Mouse (Mus musculus): Measurements from ENCODE around the gene C1qtnf5. TPM values are rescaled to one million over a fixed set of nuclear protein-coding genes. Genes with fewer than 3 reads are reported as not detected.

Gene C1qtnf5
- total RNA-seq, 2 experiments from 2014 or later: 23.1 to 26.1 TPM

DNA sequence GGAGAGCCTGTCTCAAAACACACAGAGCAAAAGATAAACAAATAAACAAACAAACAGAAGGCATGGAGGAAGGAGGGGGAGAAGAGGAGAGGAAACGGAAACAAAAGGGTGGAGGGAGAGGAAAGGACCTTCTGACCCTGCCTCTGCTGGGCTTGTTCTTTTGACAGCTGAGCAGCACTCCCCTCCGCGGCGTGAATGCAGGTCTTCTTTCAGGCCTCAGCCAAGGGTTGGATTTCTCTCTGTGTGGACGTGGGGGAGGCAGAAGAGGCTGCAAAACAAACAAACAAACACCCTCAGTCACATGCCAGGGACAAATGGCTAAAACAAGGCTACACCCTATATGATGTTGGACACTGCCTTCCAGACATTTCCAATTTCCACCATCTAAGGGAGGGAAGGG, 18.0 kb downstream of the C1qtnf5 start:
- DNase-seq (ENCODE audit: low spot score in 2 of 2): no peak
- intact Hi-C loops (cut with DNase I): loop anchor here (5.0 kb wide), 1 partner anchor 267 kb away; no protein-coding TSS in a partner anchor

DNA sequence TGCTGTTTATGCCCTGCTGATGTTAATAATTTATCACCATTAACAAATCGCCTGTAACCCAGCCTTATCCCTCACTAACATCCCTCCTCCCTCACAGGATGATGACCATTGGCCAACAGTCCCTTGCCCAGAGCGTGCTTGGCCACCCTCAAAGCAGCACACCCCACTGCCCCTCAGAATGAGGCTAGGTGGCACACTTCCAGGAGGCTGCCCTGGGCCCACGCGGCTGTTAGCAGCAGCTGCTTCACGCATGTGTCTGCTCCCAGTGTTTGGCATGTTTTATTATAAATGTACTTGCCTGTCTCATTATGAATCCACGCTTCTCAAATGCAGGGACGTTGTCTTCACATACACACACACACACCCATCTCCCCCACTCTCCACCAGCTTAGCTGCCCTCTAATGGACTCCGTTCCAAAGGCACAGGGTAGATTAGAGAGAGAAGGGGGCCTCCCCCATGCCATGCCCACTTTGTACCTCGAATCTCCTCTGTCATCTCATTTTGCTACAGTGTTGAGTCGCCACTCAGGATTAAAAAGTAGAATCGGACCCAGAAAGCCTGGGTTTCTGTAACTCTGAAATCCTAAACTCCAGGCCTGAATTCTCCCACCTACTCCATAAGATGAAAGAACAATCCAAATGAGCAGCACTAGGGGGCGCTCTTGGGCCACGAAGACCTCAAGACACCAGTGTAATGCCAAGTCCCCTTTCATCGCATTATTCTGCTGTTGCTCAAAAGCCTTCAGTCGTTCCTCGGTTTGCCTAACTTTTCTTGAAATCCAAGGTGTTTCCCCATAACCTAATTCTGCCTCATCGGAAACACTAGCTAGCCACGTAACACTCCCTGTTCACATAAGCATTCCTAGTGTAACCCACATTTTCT, 18.7 kb downstream of the C1qtnf5 start:
- intact Hi-C loops (cut with DNase I): loop anchor here (1.0 to 5.0 kb wide), 2 partner anchors 109 to 267 kb away; partner anchors contain the start of gene Cbl

DNA sequence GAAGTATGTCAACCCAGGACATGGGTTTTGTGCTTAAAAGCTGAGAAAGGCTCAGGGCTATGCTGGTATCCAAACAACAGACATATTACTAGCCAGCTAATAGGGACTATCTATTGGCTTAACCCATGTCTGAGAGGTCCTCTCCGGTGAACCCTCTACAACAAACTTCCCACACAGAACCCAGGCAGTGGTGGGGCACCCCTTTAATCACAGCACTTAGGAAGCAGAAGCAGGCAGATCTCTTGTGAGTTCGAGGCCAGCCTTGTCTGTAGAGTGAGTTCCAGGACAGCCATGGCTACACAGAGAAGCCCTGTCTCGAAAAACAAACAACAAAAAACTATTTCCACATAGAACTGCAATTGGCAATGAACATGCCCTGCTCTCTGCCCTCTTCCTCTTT, 19.7 kb downstream of the C1qtnf5 start:
- intact Hi-C loops (cut with DNase I): loop anchor here (1.0 to 5.0 kb wide), 2 partner anchors 108 to 266 kb away; partner anchors contain the start of gene Cbl

More for the DNA sequence above, 18.7 kb downstream of the C1qtnf5 start:
- DNase-seq (ENCODE audit: low spot score in 2 of 2): peak; percentile 89 to 93

DNA sequence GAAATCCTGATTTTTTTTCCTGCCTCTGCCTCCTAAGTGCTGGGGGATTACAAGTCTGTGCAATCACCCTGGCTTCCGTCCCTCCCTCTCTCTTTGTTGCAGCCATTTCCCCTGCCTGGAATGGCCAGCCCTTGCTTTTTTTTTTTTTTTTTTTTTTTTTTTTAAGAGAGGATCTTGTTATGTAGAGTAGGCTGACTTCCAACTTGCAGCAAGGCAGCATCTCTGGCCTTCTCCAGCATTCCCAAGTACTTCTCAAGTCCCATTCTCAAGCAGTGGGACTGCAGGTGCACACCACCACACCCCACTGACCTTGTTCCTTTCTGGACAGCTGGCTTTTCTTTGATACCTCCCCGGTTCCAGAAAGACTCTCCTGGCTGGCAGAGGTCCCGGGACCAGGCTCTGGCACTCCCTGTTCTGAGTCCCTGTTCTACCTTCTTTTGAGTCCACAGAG, 20.3 kb downstream of the C1qtnf5 start:
- intact Hi-C loops (cut with DNase I): loop anchor here (5.0 kb wide), 1 partner anchor 265 kb away; no protein-coding TSS in a partner anchor
- no peak for DNase-seq (ENCODE audit: low spot score in 2 of 2)

More for the DNA sequence above, 19.7 kb downstream of the C1qtnf5 start:
- no peak for DNase-seq (ENCODE audit: low spot score in 2 of 2)

DNA sequence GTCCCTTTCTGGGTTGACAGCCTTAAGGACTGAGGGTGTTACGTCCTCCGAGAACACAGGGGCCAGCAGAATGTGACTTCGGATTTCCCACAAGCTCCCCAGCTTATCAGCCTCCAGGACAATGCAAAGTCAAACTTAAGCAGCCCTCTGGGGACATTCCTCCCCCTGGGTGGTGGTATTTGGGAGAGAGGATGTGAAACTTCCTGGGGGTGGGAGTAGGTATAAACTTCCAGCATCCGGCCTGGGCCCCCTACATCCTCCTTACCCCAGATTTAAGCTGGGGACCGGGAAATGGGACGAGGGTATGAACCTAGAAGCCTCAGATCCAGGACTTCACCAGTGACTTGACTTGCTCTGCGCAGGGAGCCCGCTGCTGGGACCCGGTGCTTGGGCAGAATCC, 22.6 kb downstream of the C1qtnf5 start:
- DNase-seq (ENCODE audit: low spot score in 2 of 2): no peak
- intact Hi-C loops (cut with DNase I): loop anchor here (5.0 kb wide), 2 partner anchors 118 to 263 kb away; no protein-coding TSS in a partner anchor

DNA sequence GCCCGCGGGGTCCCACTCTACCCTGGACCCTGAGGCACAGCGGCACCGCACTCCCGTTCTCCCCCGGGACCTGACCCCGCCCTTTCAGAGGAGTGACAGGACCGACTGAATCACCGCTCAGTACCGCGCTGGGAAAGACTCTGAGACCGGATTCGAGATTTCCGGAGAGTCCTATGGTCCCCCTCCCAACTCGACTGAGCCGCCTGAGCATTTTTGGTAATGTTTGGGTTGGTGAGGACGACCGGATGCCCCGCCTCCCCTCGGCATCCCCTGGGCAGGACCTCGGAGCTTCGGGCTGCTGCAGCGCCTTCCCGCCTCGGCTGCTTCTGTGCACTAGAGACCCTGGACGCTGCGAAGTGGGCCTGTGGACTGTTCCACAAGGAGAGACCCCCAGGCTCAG, 23.0 kb downstream of the C1qtnf5 start:
- DNase-seq (ENCODE audit: low spot score in 2 of 2): no peak
- intact Hi-C loops (cut with DNase I): loop anchor here (5.0 kb wide), 1 partner anchor 117 kb away; no protein-coding TSS in a partner anchor

DNA sequence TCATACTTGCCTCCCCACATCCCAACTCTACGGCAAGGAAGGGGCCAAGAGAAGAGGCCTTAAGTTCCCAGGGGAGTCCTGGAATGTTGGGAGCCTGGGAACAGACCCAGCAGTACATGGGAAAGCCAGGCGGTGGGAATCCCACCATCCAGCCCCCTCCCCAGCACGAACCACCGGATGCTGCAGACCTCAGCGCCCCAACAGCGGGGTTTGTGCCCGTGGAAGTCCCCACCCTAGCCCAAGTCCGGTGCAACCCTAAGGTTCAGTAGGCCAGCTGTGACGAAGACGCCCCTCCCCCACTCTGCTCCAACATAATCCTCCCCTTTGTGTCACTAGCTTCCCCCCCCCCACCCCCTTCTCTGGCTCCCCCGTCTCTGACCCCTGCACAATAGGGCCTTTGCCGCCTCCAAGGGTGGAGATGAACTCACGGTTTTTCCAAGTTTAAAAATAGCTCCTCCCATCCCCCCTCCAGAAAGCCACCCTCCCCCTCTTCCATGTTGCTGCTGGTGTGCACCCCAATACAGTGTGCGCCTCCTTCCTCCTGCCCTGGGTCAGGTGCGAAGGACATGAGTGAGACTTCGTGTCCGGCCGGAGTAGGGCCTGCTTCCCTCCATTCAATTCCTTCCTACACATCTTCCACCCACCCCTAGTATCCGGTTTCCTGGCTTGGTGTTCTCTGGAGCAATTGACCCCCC, 23.7 kb downstream of the C1qtnf5 start:
- DNase-seq (ENCODE audit: low spot score in 2 of 2): no peak
- intact Hi-C loops (cut with DNase I): loop anchor here (5.0 kb wide), 1 partner anchor 117 kb away; no protein-coding TSS in a partner anchor

DNA sequence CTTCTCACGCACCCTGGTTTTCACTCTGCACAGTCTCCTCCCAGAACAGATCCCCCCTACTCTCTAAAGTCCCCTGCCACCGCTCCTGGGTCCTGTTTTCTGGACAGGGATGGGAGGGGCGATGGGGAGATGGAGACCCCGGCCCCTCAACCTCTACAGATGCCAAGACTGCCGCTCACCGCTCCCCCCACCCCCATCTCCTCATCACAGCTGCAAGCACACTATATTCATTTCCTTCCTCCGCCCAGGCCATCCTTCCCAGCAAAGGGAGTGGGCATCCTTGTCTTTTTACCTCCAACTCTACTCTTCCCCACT, 24.2 kb downstream of the C1qtnf5 start:
- intact Hi-C loops (cut with DNase I): loop anchor here (5.0 kb wide), 1 partner anchor 116 kb away; no protein-coding TSS in a partner anchor
- no peak for DNase-seq (ENCODE audit: low spot score in 2 of 2)

DNA sequence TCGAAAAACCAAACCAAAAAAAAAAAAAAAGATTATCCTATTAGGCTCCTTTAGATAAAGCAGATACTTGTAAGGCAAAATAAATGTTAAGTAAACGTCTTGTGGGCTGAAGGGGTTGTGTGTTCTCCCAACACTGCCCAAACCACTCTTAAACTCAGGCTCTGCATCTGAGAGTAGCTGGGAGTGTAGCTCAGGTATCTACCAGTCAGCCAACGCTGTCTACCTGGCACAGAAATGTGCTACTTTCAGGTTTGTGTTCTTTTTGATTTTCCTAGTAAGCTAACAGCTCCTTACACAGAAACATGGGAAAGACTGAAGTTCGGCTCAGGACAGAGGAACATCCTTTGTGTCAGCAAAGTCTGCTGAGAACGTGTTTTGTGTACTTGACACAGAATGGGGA, 25.2 kb downstream of the C1qtnf5 start:
- no peak for DNase-seq (ENCODE audit: low spot score in 2 of 2)
- intact Hi-C loops (cut with DNase I): loop anchor here (5.0 kb wide), 1 partner anchor 115 kb away; no protein-coding TSS in a partner anchor

DNA sequence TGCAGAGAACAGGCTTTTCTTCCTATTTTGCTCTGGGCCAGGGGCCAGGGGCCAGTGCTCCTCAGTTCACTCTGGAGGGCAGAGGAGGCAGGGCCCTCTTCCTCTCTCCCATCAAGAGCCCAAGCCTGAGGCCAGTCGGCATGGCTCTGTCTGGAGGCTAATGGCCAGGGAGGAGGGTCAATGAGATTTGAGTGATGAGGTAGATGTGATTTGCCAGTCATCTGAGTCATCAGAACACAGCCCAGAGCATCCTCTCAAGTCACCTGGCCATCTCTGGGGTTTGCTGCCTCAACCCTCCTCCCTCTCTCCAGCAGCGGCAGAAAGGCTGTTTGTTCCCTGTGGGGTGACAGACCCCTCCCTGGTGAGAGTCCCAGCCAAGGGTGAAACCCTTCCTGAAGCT, 26.2 kb downstream of the C1qtnf5 start:
- intact Hi-C loops (cut with DNase I): loop anchor here (5.0 kb wide), 1 partner anchor 114 kb away; no protein-coding TSS in a partner anchor
- DNase-seq (ENCODE audit: low spot score in 2 of 2): no peak

DNA sequence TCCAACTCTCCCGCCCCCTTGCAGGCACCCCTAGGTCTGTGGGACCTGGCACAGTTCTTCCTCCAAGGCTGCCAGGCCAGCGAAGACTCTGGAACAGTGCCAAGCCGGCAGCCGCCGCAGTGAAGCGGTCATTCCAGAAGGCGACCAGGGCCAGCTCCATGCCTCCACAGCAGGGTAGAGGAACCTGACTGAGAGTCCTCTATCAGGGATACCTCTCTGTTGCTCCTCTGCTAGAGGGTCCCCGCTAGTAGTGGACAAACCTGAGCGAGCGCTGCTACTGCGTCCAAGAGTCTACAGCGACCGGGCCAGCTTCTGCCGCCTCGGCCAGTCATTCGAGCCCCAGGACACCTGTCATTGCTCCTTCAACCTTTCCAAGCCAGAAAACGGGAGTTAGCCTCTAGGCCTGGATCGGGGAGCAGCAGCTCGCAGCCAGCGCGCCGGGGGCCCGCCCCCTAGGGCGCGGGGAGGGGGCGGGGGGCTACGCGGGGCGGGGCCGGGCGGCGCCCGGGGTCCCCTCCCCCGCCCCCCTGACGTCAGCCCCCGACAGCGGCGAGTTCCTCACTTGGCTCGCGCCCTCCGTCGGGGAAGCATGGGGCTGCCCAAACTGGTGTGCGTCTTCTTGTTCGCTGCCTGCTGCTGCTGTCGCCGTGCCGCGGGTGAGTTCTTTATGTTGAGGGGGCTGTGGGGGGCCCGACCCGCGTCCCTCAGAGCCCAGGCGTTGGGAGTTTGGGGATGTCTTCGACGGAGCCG, 27.2 kb downstream of the C1qtnf5 start, which contains the start of gene Mcam:
Gene Mcam, plus strand, starts transcription at position 369 of the 750 bp plus-strand sequence.
- peak; percentile 27 to 36 for DNase-seq (ENCODE audit: low spot score in 2 of 2)
- intact Hi-C loops (cut with DNase I): loop anchor here (5.0 kb wide), 1 partner anchor 113 kb away; no protein-coding TSS in a partner anchor

DNA sequence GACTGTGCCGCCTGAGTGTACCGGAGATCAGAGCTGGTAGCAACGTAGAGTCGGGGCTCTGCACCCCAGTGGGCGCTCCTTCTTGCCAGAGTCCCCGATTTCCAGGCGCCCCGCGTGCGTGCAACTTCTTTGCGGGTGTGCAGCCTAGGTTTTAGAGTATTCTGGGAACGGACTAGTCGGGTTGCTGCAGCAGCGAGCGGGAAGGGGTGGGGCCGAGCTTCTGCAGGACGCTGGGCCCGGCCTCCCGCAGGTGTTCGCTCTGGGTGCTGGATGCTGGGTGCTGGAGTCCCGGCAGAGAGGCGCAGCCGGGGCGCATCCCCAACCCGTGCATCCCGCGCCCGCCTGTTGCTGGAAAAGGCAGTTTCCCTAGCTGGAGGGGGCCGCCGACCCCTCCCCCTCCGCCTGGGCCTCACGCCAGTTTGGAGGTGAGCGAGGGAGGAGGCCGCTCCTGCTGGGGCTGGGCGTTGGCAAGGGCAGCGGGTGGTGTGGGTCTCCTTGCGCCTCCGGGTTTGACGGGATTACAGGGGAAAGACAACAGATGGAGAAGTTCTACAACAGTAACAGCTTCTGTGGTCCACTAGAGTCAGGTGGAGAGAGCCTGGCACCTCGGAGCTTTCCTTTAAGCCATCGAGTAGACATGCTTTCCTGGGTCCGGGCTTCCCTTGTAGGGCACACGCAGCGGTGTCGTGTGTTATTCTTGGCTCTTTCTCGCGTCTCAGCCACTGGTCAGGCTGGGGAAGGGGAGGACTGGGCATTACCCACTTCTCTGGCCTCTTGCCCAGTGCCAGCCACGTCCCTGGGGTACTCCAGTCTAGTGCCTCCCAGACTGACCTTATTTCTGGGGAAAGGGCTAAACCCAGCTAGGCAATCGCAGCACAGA, 28.0 kb downstream of the C1qtnf5 start:
- no peak for DNase-seq (ENCODE audit: low spot score in 2 of 2)
- intact Hi-C loops (cut with DNase I): loop anchor here (5.0 kb wide), 1 partner anchor 112 kb away; no protein-coding TSS in a partner anchor

DNA sequence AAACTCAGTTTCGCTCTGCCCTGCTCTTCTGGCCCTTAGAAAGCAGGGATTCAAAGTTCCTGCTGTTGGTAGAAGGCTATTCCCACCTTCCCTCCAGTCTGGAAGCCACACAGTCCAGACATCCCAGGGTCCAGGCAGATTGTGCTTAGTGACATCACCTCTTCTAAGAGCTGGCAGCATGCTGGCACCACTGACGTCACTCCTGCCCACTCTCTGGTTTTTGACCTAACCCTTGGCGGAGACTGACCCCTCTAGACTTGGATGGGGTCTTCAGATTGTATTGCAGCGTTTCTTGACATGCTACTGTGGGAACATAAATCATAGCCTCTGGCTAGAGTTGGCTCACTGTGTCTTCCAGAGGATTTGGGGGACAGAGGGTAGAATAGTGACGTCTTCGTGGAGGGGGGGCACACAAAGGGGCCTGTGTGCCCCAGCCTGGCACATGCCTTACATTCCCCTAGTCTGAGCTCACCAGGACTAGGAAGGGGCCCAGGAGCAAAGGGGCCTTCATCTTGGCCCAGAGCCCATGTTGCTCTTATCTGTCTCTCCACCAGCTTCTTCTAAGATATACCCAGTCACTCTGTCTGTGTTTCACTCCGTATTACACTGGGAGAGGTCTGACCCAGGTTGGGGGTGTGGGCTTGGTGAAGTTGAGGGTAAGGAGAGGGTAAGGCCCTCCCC, 28.8 kb downstream of the C1qtnf5 start:
- DNase-seq (ENCODE audit: low spot score in 2 of 2): no peak
- intact Hi-C loops (cut with DNase I): no loop called here

DNA sequence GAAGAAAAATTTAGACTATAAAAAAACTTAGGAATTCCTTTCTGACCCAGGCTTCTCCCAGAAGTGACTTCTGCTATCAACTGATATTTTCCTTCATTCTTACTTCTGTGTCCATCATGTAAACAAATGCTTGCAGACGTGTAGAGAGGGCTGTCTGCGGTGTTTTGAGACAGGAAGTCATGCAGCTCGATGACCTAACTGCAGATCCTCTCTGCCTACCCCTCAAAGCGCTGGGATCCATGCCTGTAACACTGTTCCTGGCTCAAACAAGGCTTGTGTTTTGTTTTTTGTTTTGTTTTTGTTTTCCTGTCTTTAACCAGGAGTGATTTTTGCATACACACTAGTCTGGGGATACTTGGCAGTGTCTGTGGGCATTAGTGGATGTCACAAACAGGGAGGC, 30.8 kb downstream of the C1qtnf5 start:
- intact Hi-C loops (cut with DNase I): no loop called here

DNA sequence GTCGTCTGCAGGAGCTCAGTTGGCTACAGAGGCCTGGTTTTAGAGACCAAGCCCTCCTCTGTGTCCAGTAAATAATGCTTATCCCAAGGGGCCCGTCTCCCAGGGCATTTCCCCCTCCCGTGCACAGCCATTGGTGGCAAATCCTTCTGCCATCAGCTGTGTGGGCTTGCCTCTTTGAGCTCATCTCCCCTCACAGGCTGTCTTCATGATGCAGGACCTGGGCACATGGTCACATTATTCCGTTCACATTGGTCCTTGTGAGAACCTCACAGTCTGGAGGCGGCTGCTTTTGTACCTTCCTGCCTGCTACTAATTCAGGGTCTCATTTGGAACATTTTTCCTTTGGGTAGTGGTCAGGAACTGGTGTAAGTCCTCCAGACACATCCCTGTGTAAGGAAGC, 34.9 kb downstream of the C1qtnf5 start:
- intact Hi-C loops (cut with DNase I): no loop called here
- no peak for DNase-seq (ENCODE audit: low spot score in 2 of 2)

More for the DNA sequence above, 30.8 kb downstream of the C1qtnf5 start:
- DNase-seq (ENCODE audit: low spot score in 2 of 2): no peak

DNA sequence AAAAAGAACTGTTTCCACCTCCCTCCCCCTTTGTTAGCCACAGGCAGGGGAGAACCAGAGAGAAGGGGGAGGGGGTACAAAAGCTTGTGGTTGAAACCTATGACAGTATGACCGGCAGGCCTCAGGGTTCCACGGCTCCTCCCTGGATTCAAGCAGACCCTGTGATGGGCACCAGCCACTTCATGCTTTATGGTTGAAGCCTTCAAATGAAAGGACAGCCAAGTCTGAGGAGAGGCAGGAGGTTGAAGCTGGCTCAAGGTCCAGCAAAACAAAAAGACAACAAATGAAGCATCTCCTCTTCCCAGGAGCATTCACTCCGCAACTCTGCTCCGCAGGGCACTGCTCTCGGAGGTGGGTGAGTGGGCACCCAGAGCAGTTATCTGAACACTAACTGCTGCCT, 36.4 kb downstream of the C1qtnf5 start:
- no peak for DNase-seq (ENCODE audit: low spot score in 2 of 2)
- intact Hi-C loops (cut with DNase I): no loop called here

DNA sequence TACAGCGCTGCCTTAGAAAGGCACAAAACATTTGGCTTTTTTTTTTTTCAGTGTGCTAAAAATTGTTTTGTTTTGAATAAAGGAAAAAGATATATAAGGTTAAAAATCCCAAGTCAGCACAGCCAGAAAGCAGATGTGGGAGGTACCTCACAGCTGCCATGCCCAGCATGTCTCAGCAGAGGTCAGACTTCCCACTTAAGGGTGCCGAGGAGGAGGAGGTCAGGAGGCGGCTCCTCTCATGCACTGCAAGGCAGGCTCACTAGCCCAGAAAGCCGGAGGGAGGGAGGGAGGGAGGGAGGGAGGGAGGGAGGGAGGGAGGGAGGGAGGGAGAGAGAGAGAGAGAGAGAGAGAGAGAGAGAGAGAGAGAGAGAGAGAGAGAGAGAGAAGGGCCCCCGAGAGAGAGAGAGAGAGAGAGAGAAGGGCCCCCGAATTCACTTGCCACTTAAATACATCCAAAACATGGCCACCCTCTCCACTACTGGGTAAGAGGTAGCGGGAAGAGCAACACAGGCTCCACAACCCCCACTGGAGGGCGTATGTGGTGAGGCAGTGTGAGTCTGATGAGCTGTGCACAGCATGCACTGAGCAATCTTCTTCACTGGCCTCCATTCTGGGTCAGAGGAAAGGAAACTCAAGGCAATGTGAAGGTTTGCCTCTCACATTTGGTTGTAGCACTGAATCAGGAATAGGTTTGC, 37.1 kb downstream of the C1qtnf5 start:
- intact Hi-C loops (cut with DNase I): no loop called here
- DNase-seq (ENCODE audit: low spot score in 2 of 2): peak in 1 of 2 experiments; percentile 31

Data from left cerebral cortex, postnatal 25 days (tissue).